Mouse (Mus musculus): ENCODE measurements around the gene Ube4b. TPM values are rescaled to one million over a fixed set of nuclear protein-coding genes. Genes with fewer than 3 reads are reported as not detected.

Ube4b gene
- polyA plus RNA-seq, 1 experiment from 2014 or later, result 29.6 TPM

- H3K4me1 ChIP-seq (ENCODE audit: control insufficient read depth in 2 of 2, insufficient read depth in 2 of 2, low read length in 2 of 2), result peaks cover 32 to 44% of the 10 kb centered on the region in 2 experiments
- H3K27me3 ChIP-seq (ENCODE audit: control insufficient read depth, insufficient read depth, low read length), result no peaks in the 10 kb centered on the region
- no peak overlapping the region for H3K4me2 ChIP-seq (ENCODE audit: low read length)
- H3K36me3 ChIP-seq (ENCODE audit: control insufficient read depth, insufficient read depth, low read length), result peaks cover 80% of the 10 kb centered on the region
- 17% methylated on average over 9 of the region's 9 CpGs for WGBS
- no peak overlapping the region for H3K9ac ChIP-seq (ENCODE audit: low read length)
- H3K9me3 ChIP-seq (ENCODE audit: control insufficient read depth, low read length), result no peaks in the 10 kb centered on the region
- H3K4me3 ChIP-seq (ENCODE audit: control insufficient read depth in 1 of 2, insufficient read depth in 1 of 2, low read depth in 1 of 2, low read length in 2 of 2), result no peak overlapping the region
- H3K27ac ChIP-seq (replicated peaks in 1 of 2; ENCODE audit: control insufficient read depth in 1 of 2, insufficient read depth in 1 of 2, low read depth in 2 of 2, low read length in 2 of 2), result peak overlapping the region; percentile 40 to 41; a peak in 3 of 4 replicates
- ATAC-seq (ENCODE audit: insufficient number of reproducible peaks, insufficient read depth, low FRiP score, low read depth), result peak; percentile 17; the same call in 1 of the 2 replicates
Observed at GRCm38 (mm10) chr4:149337353-149337752, 89.2 kb downstream of the Ube4b start.

DNA sequence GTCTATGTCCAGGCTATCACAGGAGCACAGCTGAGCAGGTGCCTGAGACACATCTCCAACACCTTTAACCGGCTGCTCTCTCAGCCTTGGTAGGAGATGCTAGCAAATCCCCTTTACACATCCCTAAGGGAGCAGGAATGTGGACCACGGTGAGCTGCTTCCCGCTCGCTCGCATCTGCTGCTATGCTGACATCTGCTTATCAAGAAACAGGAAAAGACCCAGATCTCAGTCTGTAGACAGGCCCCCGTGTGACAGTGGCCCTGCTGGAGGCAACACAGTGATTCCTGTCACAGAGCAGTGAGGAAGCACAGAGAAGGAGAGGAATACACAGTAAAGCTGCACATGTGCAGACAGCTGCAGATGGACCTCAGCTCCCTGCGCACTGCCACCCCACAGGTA, 90.2 kb downstream of the Ube4b start:
- no peak overlapping the region for H3K9ac ChIP-seq (ENCODE audit: low read length)
- WGBS, result 8% methylated on average over 7 of the region's 7 CpGs
- peaks cover 79% of the 10 kb centered on the region for H3K36me3 ChIP-seq (ENCODE audit: control insufficient read depth, insufficient read depth, low read length)
- peaks cover 32 to 43% of the 10 kb centered on the region in 2 experiments for H3K4me1 ChIP-seq (ENCODE audit: control insufficient read depth in 2 of 2, insufficient read depth in 2 of 2, low read length in 2 of 2)
- no peak overlapping the region for H3K4me3 ChIP-seq (ENCODE audit: control insufficient read depth in 1 of 2, insufficient read depth in 1 of 2, low read depth in 1 of 2, low read length in 2 of 2)
- H3K9me3 ChIP-seq (ENCODE audit: control insufficient read depth, low read length), result no peaks in the 10 kb centered on the region
- H3K27ac ChIP-seq (replicated peaks in 1 of 2; ENCODE audit: control insufficient read depth in 1 of 2, insufficient read depth in 1 of 2, low read depth in 2 of 2, low read length in 2 of 2), result peak overlapping the region in 1 of 2 experiments; percentile 36; a peak in 2 of 4 replicates
- H3K27me3 ChIP-seq (ENCODE audit: control insufficient read depth, insufficient read depth, low read length), result no peaks in the 10 kb centered on the region
- ATAC-seq (ENCODE audit: insufficient number of reproducible peaks, insufficient read depth, low FRiP score, low read depth), result no peak
- H3K4me2 ChIP-seq (ENCODE audit: low read length), result no peak overlapping the region

DNA sequence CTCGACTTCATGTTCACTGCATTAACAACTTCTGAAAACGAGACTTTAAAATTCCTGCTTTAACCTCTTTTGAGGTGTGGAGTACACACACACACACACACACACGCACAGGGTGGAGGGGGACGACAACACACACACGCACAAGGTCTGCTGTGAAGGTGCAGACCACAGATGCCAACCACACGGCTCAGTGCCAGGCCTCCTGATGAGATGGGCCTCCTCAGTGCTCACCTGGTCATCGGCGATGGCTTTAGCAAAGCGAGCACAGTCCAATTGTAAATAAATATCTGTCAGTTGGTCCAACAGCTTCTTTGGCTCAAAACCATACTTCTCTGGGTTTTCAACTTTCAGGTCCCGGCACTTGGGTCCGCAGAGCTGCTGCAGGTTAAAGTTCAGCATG, 91.7 kb downstream of the Ube4b start:
- 93% methylated on average over 11 of the region's 11 CpGs for WGBS
- Histone ChIP-seq H3K9me3 (ENCODE audit: control insufficient read depth, low read length) (no peaks in the 10 kb centered on the region), H3K27ac (replicated peaks in 1 of 2; ENCODE audit: control insufficient read depth in 1 of 2, insufficient read depth in 1 of 2, low read depth in 2 of 2, low read length in 2 of 2) (no peak overlapping the region), H3K9ac (ENCODE audit: low read length) (no peak overlapping the region), H3K4me2 (ENCODE audit: low read length) (no peak overlapping the region), H3K4me1 (ENCODE audit: control insufficient read depth in 2 of 2, insufficient read depth in 2 of 2, low read length in 2 of 2) (peaks cover 22 to 29% of the 10 kb centered on the region in 2 experiments), H3K4me3 (ENCODE audit: control insufficient read depth in 1 of 2, insufficient read depth in 1 of 2, low read depth in 1 of 2, low read length in 2 of 2) (no peak overlapping the region), H3K36me3 (ENCODE audit: control insufficient read depth, insufficient read depth, low read length) (peaks cover 82% of the 10 kb centered on the region), H3K27me3 (ENCODE audit: control insufficient read depth, insufficient read depth, low read length) (no peaks in the 10 kb centered on the region)
- ATAC-seq (ENCODE audit: insufficient number of reproducible peaks, insufficient read depth, low FRiP score, low read depth), result no peak

GRCm38 (mm10) chr4:149332726-149333125, 93.8 kb downstream of the Ube4b start:
- no peak overlapping the region for H3K9ac ChIP-seq (ENCODE audit: low read length)
- H3K4me2 ChIP-seq (ENCODE audit: low read length), result no peak overlapping the region
- peaks cover 13 to 18% of the 10 kb centered on the region in 2 experiments for H3K4me1 ChIP-seq (ENCODE audit: control insufficient read depth in 2 of 2, insufficient read depth in 2 of 2, low read length in 2 of 2)
- ATAC-seq (ENCODE audit: insufficient number of reproducible peaks, insufficient read depth, low FRiP score, low read depth), result no peak
- H3K27me3 ChIP-seq (ENCODE audit: control insufficient read depth, insufficient read depth, low read length), result no peaks in the 10 kb centered on the region
- H3K4me3 ChIP-seq (ENCODE audit: control insufficient read depth in 1 of 2, insufficient read depth in 1 of 2, low read depth in 1 of 2, low read length in 2 of 2), result no peak overlapping the region
- no peak overlapping the region for H3K27ac ChIP-seq (replicated peaks in 1 of 2; ENCODE audit: control insufficient read depth in 1 of 2, insufficient read depth in 1 of 2, low read depth in 2 of 2, low read length in 2 of 2)
- WGBS, result 86% methylated on average over 7 of the region's 7 CpGs
- H3K36me3 ChIP-seq (ENCODE audit: control insufficient read depth, insufficient read depth, low read length), result peaks cover 97% of the 10 kb centered on the region
- no peaks in the 10 kb centered on the region for H3K9me3 ChIP-seq (ENCODE audit: control insufficient read depth, low read length)

- Histone ChIP-seq H3K9ac (ENCODE audit: low read length) (no peak overlapping the region), H3K4me3 (ENCODE audit: control insufficient read depth in 1 of 2, insufficient read depth in 1 of 2, low read depth in 1 of 2, low read length in 2 of 2) (no peak overlapping the region), H3K4me1 (ENCODE audit: control insufficient read depth in 2 of 2, insufficient read depth in 2 of 2, low read length in 2 of 2) (peaks cover 5 to 16% of the 10 kb centered on the region in 2 experiments), H3K9me3 (ENCODE audit: control insufficient read depth, low read length) (no peaks in the 10 kb centered on the region), H3K27me3 (ENCODE audit: control insufficient read depth, insufficient read depth, low read length) (no peaks in the 10 kb centered on the region), H3K27ac (replicated peaks in 1 of 2; ENCODE audit: control insufficient read depth in 1 of 2, insufficient read depth in 1 of 2, low read depth in 2 of 2, low read length in 2 of 2) (no peak overlapping the region), H3K4me2 (ENCODE audit: low read length) (no peak overlapping the region), H3K36me3 (ENCODE audit: control insufficient read depth, insufficient read depth, low read length) (peaks cover 83% of the 10 kb centered on the region)
- ATAC-seq (ENCODE audit: insufficient number of reproducible peaks, insufficient read depth, low FRiP score, low read depth), result no peak
- WGBS, result 93% methylated on average over 5 of the region's 5 CpGs
Observed at GRCm38 (mm10) chr4:149330495-149330894, 96.1 kb downstream of the Ube4b start.

- 90% methylated on average over 4 of the region's 4 CpGs for WGBS
- H3K4me3 ChIP-seq (ENCODE audit: control insufficient read depth in 1 of 2, insufficient read depth in 1 of 2, low read depth in 1 of 2, low read length in 2 of 2), result no peak overlapping the region
- ATAC-seq (ENCODE audit: insufficient number of reproducible peaks, insufficient read depth, low FRiP score, low read depth), result no peak
- H3K27ac ChIP-seq (replicated peaks in 1 of 2; ENCODE audit: control insufficient read depth in 1 of 2, insufficient read depth in 1 of 2, low read depth in 2 of 2, low read length in 2 of 2), result no peak overlapping the region
- H3K9ac ChIP-seq (ENCODE audit: low read length), result no peak overlapping the region
- peaks cover 11 to 27% of the 10 kb centered on the region in 2 experiments for H3K4me1 ChIP-seq (ENCODE audit: control insufficient read depth in 2 of 2, insufficient read depth in 2 of 2, low read length in 2 of 2)
- H3K36me3 ChIP-seq (ENCODE audit: control insufficient read depth, insufficient read depth, low read length), result peaks cover 66% of the 10 kb centered on the region
- no peaks in the 10 kb centered on the region for H3K9me3 ChIP-seq (ENCODE audit: control insufficient read depth, low read length)
- no peak overlapping the region for H3K4me2 ChIP-seq (ENCODE audit: low read length)
- H3K27me3 ChIP-seq (ENCODE audit: control insufficient read depth, insufficient read depth, low read length), result no peaks in the 10 kb centered on the region
Observed at GRCm38 (mm10) chr4:149328735-149329134, 97.8 kb downstream of the Ube4b start.

- 35% methylated on average over 7 of the region's 7 CpGs for WGBS
- peaks cover 51% of the 10 kb centered on the region for H3K36me3 ChIP-seq (ENCODE audit: control insufficient read depth, insufficient read depth, low read length)
- H3K9ac ChIP-seq (ENCODE audit: low read length), result no peak overlapping the region
- peaks cover 21 to 37% of the 10 kb centered on the region in 2 experiments for H3K4me1 ChIP-seq (ENCODE audit: control insufficient read depth in 2 of 2, insufficient read depth in 2 of 2, low read length in 2 of 2)
- H3K27me3 ChIP-seq (ENCODE audit: control insufficient read depth, insufficient read depth, low read length), result no peaks in the 10 kb centered on the region
- H3K9me3 ChIP-seq (ENCODE audit: control insufficient read depth, low read length), result no peaks in the 10 kb centered on the region
- no peak overlapping the region for H3K4me3 ChIP-seq (ENCODE audit: control insufficient read depth in 1 of 2, insufficient read depth in 1 of 2, low read depth in 1 of 2, low read length in 2 of 2)
- no peak overlapping the region for H3K4me2 ChIP-seq (ENCODE audit: low read length)
- ATAC-seq (ENCODE audit: insufficient number of reproducible peaks, insufficient read depth, low FRiP score, low read depth), result peak; percentile 24; the same call in 1 of the 2 replicates
- peak overlapping the region in 1 of 2 experiments; percentile 38; a peak in 1 of 4 replicates for H3K27ac ChIP-seq (replicated peaks in 1 of 2; ENCODE audit: control insufficient read depth in 1 of 2, insufficient read depth in 1 of 2, low read depth in 2 of 2, low read length in 2 of 2)
Observed at GRCm38 (mm10) chr4:149327281-149327680, 99.3 kb downstream of the Ube4b start.
